Mouse (Mus musculus): ENCODE measurements around the gene Ndufa4l2.

- TF ChIP-seq CTCF (IDR thresholded peaks at IDR 0.05; ENCODE audit: borderline replicate concordance, insufficient read depth, low read length) (no peak), POLR2A (IDR thresholded peaks at IDR 0.05; ENCODE audit: low read depth, low read length) (no peak)
Observed at GRCm38 (mm10) chr10:127500894-127501893, 13.6 kb upstream of the Ndufa4l2 start, which contains the start of gene Stac3.
